Mouse (Mus musculus): ENCODE results near the gene Eml3.
A peak's percentile ranks its signal among the peaks of the same experiment; 100 is the strongest.

Gene Eml3

DNA sequence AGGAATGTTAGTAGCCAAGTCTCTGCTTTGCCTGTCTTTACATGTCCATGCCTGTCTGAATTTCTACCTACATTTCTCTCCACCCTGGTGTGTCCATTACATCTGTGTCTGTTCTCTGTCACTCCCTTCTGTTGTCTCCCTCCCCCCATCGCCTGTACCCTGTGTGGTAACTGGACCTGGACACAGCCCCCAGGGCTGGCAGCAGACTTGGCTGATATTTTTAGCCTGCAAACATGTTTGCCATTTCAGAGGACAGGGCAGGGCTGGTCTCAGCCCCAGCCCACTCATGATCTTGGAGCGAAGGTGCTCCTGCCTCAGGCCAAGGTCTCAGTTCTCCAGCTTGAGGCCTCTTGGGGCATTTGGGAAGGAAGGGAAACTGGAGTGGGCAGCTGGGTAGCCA lies 58.5 kb downstream of the Eml3 start:
- no peak for DNase-seq (ENCODE audit: low spot score in 2 of 2)

- DNase-seq (ENCODE audit: low spot score in 2 of 2), result no peak
These were observed 59.2 kb downstream of the Eml3 start for GRCm38 (mm10) chr19:8988346-8989065.

GRCm38 (mm10) chr19:8989066-8989566 lies 59.8 kb downstream of the Eml3 start, which contains the start of gene Ahnak:
Gene Ahnak, plus strand, starts transcription at chr19:8989284.
- DNase-seq (ENCODE audit: low spot score in 2 of 2), result peak; percentile 68 to 79

DNA sequence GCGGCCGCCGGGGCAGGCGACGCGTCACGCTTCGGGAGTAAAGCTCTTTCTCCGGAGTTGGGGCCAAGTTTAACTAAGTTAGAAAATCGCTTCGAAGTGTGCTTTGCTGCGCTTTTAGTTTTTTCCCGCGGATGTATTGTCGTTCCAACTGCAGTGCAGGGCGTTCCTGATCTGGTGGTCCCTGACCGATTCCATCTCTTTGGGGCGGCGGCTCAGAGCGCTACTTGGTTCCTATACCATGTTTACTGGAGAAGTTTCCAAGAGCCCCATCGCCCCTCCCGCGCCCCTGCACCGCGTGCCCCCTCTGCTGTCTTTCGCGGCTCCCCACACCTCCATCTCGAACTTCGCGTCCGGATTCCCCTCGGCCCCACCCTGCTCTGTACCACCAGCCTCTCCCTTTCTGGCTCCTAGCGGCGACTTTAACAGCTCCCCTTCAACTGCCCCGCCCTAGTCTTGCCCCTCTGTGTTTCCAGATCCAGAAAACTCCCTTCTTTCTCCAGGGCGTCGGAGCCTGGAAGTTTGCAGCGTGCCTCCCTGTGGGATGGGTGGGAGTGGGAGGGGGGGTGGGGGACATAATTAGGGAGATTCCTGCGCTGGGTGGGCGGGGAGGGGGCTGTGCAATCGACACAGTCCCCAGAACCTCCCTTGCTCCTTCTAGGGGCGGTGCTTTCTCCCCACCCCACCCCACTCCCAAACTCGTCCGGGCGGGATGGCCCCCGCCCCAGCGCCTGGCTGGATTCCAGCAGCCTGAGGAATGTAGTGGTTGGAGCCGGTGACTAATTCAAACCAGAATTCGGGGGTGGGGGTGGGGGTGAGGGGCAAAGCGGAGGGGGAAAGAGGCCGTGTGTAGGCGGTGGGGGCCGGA lies 60.4 kb downstream of the Eml3 start:
- peak; percentile 69 to 74 for DNase-seq (ENCODE audit: low spot score in 2 of 2)

DNA sequence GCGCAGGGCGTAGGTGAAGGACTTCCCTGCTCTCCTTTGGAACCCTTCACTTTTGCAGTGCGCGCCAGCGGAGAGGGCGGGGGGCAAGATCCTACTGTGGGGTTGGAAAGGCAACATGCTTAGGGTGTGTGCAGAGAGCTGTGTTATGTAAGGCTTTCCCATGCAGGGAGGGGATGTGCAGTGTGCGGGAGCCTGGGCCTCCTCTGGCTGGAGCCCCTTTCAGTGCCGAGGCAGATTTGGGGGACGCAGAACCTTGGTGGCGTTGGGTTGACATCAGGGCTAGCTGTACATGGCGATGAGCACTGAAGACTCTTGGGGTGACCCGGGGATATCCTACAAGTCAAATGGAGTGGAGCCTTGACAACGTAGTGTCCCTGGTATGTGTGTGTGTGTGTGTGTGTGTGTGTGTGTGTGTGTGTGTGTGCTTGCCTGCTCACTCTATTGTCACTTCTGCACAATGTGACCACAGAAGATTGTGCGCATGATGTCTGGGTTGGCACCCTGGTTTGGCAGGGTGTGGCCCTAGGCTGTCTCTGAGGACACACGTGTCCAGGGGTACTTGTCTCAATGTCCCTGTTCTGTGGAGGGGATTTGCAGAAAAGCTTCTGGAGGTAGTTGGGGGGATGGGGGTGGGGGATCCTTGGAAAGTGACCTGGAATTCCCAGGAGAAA lies 61.2 kb downstream of the Eml3 start:
- peak; percentile 61 to 77 for DNase-seq (ENCODE audit: low spot score in 2 of 2)
